Mouse (Mus musculus) embryo, embryonic 10.5 days (tissue): ENCODE measurements at regions not wholly inside any gene's neighbourhood (a gene's known extent, or its start where the extent isn't known, plus 50 kb on each side); places are given as distances from the start of the nearest gene placed in this dataset.

Experiments used
- DNase-seq: peaks from one replicate; pipeline ENCODE4 v3.0.0-alpha.2; 2015; ENCODE audit warnings: low spot score

GRCm38 (mm10) chr10:98651599-98651998 lies 262.6 kb upstream of the Atp2b1 start:
- DNase-seq = no peak

GRCm38 (mm10) chr10:98652084-98652483 lies 262.1 kb upstream of the Atp2b1 start:
- no peak for DNase-seq

GRCm38 (mm10) chr10:98660747-98661146 lies 253.5 kb upstream of the Atp2b1 start:
- no peak for DNase-seq

- no peak for DNase-seq
Observed at GRCm38 (mm10) chr10:98665936-98666505, 248.2 kb upstream of the Atp2b1 start.

- DNase-seq = no peak
Observed at GRCm38 (mm10) chr10:98667728-98668127, 246.5 kb upstream of the Atp2b1 start.

GRCm38 (mm10) chr10:98674131-98674530 lies 240.1 kb upstream of the Atp2b1 start:
- no peak for DNase-seq

GRCm38 (mm10) chr10:98676907-98677306 lies 237.3 kb upstream of the Atp2b1 start:
- DNase-seq = no peak

GRCm38 (mm10) chr10:98678234-98678633 lies 236.0 kb upstream of the Atp2b1 start:
- DNase-seq = no peak

- DNase-seq = no peak
Observed at GRCm38 (mm10) chr10:98682436-98682835, 231.8 kb upstream of the Atp2b1 start.

- peak; percentile 71 for DNase-seq
Observed at GRCm38 (mm10) chr10:98684195-98684594, 230.0 kb upstream of the Atp2b1 start.

- DNase-seq = no peak
Observed at GRCm38 (mm10) chr10:98684707-98685106, 229.5 kb upstream of the Atp2b1 start.

- DNase-seq = no peak
Observed at GRCm38 (mm10) chr10:98685739-98686138, 228.5 kb upstream of the Atp2b1 start.

- DNase-seq = no peak
Observed at GRCm38 (mm10) chr10:98686370-98686769, 227.8 kb upstream of the Atp2b1 start.

- DNase-seq = no peak
Observed at GRCm38 (mm10) chr10:98691816-98692215, 222.4 kb upstream of the Atp2b1 start.

GRCm38 (mm10) chr10:98694690-98695370 lies 219.4 kb upstream of the Atp2b1 start:
- no peak for DNase-seq

GRCm38 (mm10) chr10:98695371-98695725 lies 218.9 kb upstream of the Atp2b1 start:
- DNase-seq = no peak

- no peak for DNase-seq
Observed at GRCm38 (mm10) chr10:98697866-98698265, 216.3 kb upstream of the Atp2b1 start.

- no peak for DNase-seq
Observed at GRCm38 (mm10) chr10:98699579-98699978, 214.6 kb upstream of the Atp2b1 start.

- no peak for DNase-seq
Observed at GRCm38 (mm10) chr10:98700407-98700806, 213.8 kb upstream of the Atp2b1 start.

- no peak for DNase-seq
Observed at GRCm38 (mm10) chr10:98701285-98701684, 212.9 kb upstream of the Atp2b1 start.

- DNase-seq = no peak
Observed at GRCm38 (mm10) chr10:98702470-98703215, 211.6 kb upstream of the Atp2b1 start.

- no peak for DNase-seq
Observed at GRCm38 (mm10) chr10:98703642-98704293, 210.4 kb upstream of the Atp2b1 start.

- no peak for DNase-seq
Observed at GRCm38 (mm10) chr10:98704559-98704958, 209.6 kb upstream of the Atp2b1 start.
